Mouse (Mus musculus): ENCODE measurements around the gene Cdadc1. TPM values are rescaled to one million over a fixed set of nuclear protein-coding genes. Genes with fewer than 3 reads are reported as not detected.

Cdadc1 gene
- total RNA-seq, 2 experiments from 2014 or later: 51.1 to 60.0 TPM

DNA sequence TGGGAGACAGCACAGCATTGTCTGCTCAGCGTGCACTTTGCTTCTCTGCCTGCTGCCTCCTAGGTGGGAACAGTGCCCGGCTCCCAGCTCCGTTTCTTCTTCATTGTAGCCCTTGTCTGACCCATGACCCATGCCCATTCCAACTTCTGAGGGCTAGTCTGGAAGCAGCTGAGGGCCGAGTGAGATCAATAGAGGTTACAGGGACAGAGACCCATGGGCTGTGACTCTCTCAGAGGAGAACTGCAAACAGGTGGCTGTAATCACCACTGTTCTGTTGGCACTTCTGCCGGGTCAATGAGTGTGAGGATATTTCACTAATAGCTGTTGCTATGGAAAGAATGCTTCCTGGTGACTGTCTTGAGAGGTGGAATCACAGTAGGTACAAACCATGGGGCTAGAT, 50.2 kb downstream of the Cdadc1 start:
- DNase-seq (ENCODE audit: low spot score in 2 of 2): no peak

DNA sequence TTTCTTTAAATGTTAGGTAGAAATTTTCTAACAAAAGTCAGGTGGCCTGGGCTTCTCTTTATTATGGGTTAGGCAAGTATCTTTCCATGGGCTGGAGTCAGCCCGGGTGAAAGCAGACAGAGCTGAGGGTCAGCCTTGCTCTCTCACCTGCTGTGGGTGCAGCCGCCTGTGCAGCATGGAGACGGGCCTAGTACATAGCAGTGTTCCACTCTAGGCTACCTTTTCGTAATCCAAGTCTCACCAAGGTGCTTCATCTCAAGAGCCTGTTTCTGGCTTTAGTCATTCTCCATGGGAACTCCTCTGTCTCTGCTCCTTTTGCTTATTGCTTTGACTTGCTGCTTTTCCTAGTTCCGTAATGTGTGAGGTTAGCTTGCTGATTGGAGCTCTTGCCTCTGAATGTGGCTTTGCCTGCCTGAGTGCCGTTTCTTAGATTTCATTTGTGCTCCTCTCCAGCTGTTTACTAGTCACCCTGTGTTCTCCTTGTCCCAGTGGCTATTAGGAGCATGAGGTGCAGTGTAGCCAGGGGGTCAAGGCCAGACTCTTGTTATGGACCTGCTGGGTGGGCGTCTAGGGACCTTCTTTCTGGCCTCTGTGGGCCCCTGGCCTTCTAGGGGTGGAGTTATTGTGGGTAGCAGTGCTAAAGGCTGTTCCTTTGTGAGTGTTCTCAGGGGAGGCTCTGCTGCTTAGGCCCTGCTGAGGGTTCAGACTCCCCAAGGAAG, 51.4 kb downstream of the Cdadc1 start:
- DNase-seq (ENCODE audit: low spot score in 2 of 2): no peak

DNA sequence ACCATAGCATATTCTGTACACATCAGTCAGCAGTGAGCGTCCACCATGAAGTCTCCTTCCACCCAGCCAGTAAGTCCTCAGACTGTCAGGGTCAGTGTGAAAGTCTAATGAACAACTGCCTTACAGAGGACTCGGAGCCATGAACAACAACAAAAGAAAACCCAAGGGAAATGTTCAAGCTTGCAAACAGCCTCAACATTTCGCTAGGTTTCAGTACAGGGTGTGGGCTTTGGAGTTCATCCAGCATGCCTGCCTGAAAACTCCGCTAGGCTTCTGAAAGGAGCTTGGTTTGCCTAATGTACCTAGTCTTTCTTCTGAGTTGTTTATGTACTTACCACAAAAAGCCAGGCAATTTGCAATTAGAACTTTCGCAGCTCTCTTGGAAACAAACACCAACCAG, 53.8 kb downstream of the Cdadc1 start:
- DNase-seq (ENCODE audit: low spot score in 2 of 2): no peak

DNA sequence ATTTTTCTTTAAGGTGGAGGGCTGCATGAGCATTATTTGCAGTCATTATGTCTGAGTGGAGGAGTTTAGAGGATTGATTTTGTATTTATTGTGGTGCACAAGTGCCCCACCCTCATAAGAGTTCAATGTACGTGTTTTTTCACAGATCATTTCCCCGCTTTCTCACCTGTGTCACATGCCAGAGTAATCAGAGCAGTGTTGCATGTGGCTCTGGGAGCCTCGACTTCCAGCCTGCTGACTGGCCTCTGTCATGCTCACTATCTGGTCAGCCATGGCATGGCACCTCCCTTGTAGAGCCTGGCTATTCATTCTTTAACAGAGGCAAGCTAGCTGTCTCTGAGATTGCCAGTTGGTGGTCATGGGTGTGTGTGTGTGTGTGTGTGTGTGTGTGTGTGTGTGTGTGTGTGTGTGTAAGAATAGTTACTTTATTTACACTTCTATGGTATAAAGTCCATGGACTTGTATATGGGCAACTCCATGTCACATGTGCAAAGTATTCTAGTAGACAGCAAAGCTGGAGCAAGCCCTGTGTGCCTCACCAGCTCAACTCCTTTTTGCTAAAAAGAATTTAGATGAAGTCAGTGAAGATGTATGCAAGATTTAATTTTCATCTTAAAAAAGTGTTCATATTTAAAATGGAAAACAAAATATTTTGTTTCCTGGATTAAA, 54.5 kb downstream of the Cdadc1 start:
- no peak for DNase-seq (ENCODE audit: low spot score in 2 of 2)

DNA sequence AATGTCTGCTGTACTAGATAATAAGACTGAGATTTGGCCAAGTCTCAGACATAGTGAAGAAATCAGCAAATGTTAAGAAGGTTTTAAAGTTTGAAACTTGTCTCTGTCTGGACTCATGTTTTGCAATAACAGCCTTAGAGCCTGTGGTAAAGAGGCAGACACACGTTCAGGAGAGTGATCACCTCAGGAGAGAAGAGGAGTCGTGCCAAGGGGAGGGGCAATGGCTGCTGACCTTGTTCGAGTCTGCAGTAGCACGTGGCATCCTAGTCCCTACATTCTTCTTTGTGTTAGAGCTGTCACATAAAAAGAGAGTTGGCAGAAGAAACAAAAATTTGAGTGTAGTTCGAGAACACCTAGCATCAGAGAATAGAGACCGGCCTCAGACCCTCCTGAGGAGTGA, 57.0 kb downstream of the Cdadc1 start:
- DNase-seq (ENCODE audit: low spot score in 2 of 2): no peak

DNA sequence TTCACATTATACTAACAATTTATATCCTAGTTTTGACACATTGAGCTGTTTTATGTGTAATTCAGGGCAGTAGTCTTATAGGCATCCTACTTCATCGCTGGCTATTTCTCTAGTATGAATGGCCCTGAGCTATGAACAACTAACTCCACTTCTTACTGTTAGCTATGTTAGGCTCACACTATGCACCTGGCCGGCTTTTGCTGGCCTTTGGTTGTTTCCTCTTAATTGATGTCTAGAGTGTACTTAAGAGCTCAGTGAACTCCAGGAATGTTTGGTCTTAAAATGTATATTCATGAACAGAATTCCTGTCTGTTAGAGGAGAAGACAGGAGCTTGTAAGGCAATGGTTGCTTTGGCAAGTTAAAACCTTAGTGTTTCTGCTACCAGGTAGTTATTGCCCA, 57.5 kb downstream of the Cdadc1 start:
- no peak for DNase-seq (ENCODE audit: low spot score in 2 of 2)

DNA sequence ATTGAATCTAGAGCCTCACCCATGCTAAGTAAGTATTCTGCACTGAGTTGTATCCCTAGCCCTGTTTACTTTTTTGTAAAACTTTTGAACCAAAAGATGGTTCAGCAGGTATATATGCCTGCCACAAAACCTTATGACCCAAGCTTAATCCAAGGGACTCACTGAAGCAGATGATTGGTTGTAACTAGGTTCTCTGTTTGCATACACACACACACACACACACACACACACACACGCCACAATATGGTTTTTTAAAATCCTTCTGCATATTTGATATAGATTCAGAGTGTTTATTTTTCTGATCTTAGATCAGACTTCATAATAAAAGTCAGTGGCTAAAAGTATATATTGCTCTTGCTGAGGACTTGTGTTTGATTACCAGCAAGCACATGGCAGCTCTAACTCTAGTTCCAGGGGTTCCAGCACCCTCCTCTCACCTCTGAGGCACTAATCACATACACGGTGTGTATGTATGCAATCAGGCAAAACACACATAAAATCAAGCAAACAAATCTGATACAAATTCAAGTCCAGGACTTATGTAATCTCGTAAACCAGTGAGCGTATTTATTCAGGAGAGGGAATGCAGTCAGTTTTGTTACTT, 59.8 kb downstream of the Cdadc1 start:
- DNase-seq (ENCODE audit: low spot score in 2 of 2): no peak

DNA sequence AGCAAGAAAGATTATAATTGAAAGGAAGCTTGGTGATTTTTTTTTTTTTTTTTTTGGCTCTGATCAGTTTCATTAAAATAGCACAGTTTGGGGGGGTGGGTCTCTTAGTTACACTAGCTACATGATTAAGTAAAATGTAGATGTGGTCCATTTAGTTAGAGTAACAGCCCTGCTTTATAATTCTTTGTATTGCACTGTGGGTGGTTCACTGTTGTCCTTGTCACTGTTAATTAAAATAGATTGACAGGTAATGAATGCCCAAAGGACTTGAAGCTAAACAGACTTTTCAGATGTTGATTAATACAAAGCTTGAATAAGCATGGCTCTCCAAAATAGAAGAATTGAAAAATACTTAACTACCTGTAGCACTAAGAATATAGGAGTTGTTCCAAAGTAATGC, 63.9 kb downstream of the Cdadc1 start:
- DNase-seq (ENCODE audit: low spot score in 2 of 2): no peak

DNA sequence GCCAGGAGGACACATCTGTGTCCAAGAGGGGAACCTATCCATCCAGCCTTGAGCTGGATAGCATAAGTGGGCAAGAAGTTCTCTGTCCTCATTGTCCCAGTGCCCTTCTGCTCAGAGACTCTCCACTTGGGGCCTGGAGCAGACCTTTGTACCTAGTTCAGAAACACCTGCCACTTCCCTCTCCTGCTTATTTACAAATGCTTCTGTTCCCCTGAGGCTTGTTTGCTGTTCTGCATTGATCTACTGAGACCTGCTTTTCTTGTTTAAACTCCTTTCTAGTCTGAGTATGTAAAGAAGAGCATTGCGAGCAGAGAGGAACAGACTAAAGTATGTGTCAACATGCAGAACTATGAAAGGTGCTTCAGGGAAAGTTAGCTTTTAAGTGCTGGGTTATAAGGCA, 64.8 kb downstream of the Cdadc1 start:
- DNase-seq (ENCODE audit: low spot score in 2 of 2): no peak

DNA sequence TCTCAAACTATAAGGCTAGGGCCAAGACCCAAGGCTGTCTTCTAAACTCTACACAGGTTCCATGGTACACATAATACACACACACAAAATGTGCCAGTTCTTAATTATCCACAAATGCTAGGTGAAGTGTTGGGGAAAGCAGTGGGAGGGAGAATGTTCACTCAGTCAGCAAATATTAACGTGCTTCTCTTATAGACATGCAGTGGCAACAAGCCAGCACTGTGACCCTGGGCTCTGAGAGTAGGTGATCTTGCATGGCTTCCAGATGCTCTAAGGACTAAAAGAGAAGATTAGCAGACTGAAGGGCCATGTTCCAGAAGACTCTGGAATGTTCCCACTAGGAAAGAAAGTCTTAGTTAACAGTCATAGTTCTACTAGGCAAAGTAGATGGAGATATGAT, 67.0 kb downstream of the Cdadc1 start:
- no peak for DNase-seq (ENCODE audit: low spot score in 2 of 2)

DNA sequence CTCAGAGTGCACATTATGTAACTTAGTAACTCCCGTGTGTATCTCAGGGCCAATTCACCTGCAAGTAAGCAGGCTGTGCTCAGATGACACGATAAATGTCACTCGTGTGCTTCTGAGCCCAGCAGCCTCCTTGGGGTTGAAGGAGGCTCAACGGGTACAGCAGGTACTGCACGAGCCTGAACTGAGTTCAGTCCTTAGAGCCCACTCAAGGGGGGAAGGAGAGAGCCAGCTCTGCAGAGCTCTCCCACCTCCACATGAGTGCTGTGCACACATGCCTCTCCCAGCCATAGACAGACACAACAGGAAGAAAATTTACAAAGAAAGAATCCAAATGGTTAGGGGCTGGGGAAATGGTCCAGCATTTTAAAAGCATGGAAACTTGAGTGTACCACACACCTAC, 71.9 kb downstream of the Cdadc1 start:
- no peak for DNase-seq (ENCODE audit: low spot score in 2 of 2)

DNA sequence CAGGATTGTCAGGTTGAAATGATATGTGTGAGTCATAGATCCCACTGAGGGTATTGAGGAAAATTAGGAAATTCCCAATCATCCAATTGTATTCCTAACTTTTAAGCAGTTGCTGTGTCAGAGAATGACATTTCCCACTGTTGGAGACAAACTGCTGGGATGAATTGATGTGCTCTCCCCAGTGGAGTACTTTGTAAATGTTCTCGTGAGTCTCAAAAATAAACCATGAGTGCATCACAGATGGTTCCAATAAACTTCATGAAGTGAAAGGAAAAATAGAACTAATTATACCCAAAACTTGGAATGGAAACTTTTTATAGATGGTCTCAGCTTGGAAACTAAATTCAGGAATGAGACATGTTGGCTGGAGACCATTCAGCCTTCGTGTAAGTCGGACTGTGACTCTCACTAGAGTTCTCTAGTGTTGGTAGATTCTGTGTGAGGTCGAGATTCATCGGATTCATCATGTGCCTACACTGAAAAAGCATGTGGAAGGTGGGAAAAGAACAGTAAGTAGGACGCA, 83.8 kb downstream of the Cdadc1 start:
- peak in 1 of 2 experiments; percentile 20 for DNase-seq (ENCODE audit: low spot score in 2 of 2)

Other genes starting within 250 kb of the Cdadc1 start
- under 1 TPM; 0.48 to 0.72 TPM for gene Phf11d, start 232.5 kb downstream of the Cdadc1 start, total RNA-seq (2021)
- under 1 TPM; 0.62 to 0.74 TPM for gene Phf11c, start 202.6 kb downstream of the Cdadc1 start, total RNA-seq (2021)
- gene Setdb2, start 157.1 kb downstream of the Cdadc1 start, total RNA-seq (2021): 1 to 10 TPM; 6.7 to 7.1 TPM
- 10 to 100 TPM; 18.3 to 33.8 TPM for gene Cab39l, start 157.0 kb downstream of the Cdadc1 start, total RNA-seq (2021)
- gene Shisa2, start 27.3 kb upstream of the Cdadc1 start, total RNA-seq (2021): 1 to 10 TPM; 3.1 to 5.1 TPM

All from layer of hippocampus, postnatal 14 days (tissue).